Mouse (Mus musculus) E14TG2a.4 (cell line): Measurements from ENCODE around the gene Llcfc1.

Experiments used
- H3K27me3 ChIP-seq: 2 replicates; pipeline ENCODE4 v1.6.1; 2014; ENCODE audit warnings: low read length, control low read depth; ENCODE audit not compliant: insufficient read depth
- H3K36me3 ChIP-seq: 2 replicates; pipeline ENCODE4 v1.6.1; 2014; ENCODE audit warnings: low read length, control low read depth; ENCODE audit not compliant: insufficient read depth
- H3K4me1 ChIP-seq: replicated peaks from 2 replicates; pipeline ENCODE4 v1.6.1; 2014; ENCODE audit warnings: low read depth, low read length, control low read depth
- H3K4me3 ChIP-seq: replicated peaks from 2 replicates; pipeline ENCODE4 v1.5.1; 2014; ENCODE audit warnings: mild to moderate bottlenecking, low read length
- H3K9me3 ChIP-seq: 2 replicates; pipeline ENCODE4 v1.6.1; 2014; ENCODE audit warnings: low read length, control low read depth
- CTCF ChIP-seq: conservative IDR thresholded peaks from 2 replicates; pipeline ENCODE4 v1.5.1; 2014; ENCODE audit warnings: low read length
- NANOG ChIP-seq: IDR thresholded peaks from 2 replicates; pipeline ENCODE4 v1.6.1; 2014; ENCODE audit warnings: borderline replicate concordance, low read length, mixed read lengths
- POU5F1 ChIP-seq: IDR thresholded peaks from 2 replicates; pipeline ENCODE4 v1.6.1; 2014; ENCODE audit warnings: low read length, borderline replicate concordance

The Llcfc1 gene

DNA sequence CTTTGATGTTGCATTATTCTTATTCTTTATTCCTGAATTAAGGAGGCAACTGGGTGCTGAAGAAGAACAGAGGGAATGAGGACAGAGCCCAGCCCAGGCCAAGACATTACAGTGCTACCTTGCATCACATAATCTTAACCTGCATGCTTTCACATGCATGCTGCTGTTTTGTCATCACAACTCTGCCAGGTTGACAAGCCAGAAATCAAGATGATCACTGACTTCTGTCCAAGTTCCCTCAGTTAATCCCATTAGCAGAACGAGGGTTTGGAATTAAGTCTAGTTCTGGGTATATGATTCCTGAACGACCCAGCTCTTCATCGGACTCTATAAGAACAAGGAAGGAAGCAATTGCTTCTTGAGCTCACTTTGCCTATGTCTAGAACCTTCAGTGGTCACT, 38.0 kb upstream of the Llcfc1 start:
- Histone ChIP-seq H3K4me1 (no peaks in the 10 kb centered on the region), H3K36me3 (no peaks in the 10 kb centered on the region), H3K4me3 (no peak overlapping the region), H3K27me3 (no peaks in the 10 kb centered on the region), H3K9me3 (no peaks in the 10 kb centered on the region)
- TF ChIP-seq POU5F1 = no peak
- no peak for TF ChIP-seq NANOG
- TF ChIP-seq CTCF = no peak

DNA sequence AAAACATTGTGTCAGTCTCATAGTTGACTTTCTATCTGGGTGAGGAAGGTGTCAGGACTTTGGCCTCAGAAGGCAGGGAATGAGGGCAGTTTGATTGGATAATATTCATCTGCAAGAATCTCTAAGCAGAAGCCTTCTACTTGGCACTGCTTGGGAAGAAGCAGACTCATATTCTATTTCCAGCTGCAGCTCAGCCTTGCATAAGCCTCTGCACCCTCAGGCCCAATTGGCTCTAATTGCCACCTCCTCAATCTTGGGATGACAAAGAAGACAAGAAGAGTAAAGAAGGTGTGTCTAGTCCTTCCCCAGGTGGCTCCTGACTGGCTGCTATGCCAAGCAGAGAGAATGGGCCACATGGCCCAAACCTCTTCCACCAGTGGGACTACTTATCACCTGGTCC, 37.6 kb upstream of the Llcfc1 start:
- Histone ChIP-seq H3K27me3 (no peaks in the 10 kb centered on the region), H3K36me3 (no peaks in the 10 kb centered on the region), H3K4me3 (no peak overlapping the region), H3K9me3 (no peaks in the 10 kb centered on the region), H3K4me1 (no peaks in the 10 kb centered on the region)
- TF ChIP-seq POU5F1 (no peak), CTCF (no peak), NANOG (no peak)

DNA sequence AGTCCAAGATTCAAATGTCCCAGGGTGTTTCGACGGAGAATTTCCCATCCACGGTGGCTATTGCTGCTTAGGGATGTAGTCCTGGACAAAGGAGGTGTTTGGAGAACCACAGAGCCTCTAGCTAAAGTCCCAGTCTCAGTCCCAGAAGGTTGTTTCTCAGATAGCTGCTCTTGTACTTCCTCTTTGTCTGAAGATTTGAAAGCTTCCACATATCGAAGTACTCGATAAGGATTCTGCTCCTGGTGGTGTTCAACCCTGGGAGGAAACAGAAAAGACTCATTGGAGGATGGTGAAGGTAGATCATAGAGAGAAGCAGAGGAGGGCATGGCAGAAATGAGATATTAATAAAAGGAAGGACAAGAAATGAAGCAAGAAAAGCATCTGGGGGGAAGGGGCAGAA, 31.1 kb upstream of the Llcfc1 start:
- Histone ChIP-seq H3K4me1 (no peaks in the 10 kb centered on the region), H3K9me3 (no peaks in the 10 kb centered on the region), H3K4me3 (no peak overlapping the region), H3K27me3 (no peaks in the 10 kb centered on the region), H3K36me3 (no peaks in the 10 kb centered on the region)
- TF ChIP-seq NANOG (no peak), POU5F1 (no peak), CTCF (no peak)

DNA sequence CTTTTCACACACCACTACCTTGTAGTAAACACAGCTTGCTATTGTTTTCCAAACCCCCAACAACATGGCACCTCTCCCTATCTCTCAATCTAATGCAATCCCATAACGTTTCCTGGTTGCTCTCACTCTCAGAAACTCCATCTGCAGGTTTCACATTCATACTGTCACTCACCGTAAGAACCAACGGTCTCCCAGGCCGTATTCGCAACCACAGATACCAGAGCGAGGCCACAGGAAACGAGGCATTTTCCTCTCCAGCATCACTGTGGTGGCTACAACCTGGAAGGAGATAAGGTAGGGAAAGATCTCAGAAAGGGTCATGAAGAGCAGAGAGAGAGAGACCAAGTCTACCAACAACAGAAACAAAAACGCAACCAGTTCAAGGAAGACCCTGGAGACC, 29.6 kb upstream of the Llcfc1 start:
- no peaks in the 10 kb centered on the region for H3K36me3 ChIP-seq
- H3K4me1 ChIP-seq = no peaks in the 10 kb centered on the region
- H3K27me3 ChIP-seq = no peaks in the 10 kb centered on the region
- no peak for TF ChIP-seq NANOG
- no peak for TF ChIP-seq CTCF
- no peak for TF ChIP-seq POU5F1
- no peak overlapping the region for H3K4me3 ChIP-seq
- H3K9me3 ChIP-seq = no peaks in the 10 kb centered on the region

DNA sequence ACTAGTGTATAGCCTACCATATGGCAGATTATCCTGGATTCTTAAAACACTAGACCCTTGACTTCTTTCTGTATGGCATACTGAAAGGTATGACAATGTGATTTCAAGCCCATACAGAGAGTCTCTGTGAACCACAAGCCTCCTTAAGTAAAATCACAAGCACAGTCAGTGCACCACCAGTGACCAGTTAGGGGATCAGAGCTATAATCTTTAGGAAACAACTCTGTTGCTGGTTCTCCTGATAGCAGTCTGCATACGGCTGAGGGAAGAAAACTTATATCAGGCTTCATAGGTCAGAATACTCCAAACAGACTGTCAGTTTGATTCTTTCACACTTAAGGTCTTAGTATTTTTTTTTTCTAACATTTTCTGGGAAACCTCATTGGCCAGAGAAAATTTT, 25.7 kb upstream of the Llcfc1 start:
- no peaks in the 10 kb centered on the region for H3K9me3 ChIP-seq
- TF ChIP-seq NANOG = no peak
- no peak for TF ChIP-seq CTCF
- no peak for TF ChIP-seq POU5F1
- H3K27me3 ChIP-seq = no peaks in the 10 kb centered on the region
- H3K36me3 ChIP-seq = no peaks in the 10 kb centered on the region
- H3K4me1 ChIP-seq = no peaks in the 10 kb centered on the region
- H3K4me3 ChIP-seq = no peak overlapping the region

DNA sequence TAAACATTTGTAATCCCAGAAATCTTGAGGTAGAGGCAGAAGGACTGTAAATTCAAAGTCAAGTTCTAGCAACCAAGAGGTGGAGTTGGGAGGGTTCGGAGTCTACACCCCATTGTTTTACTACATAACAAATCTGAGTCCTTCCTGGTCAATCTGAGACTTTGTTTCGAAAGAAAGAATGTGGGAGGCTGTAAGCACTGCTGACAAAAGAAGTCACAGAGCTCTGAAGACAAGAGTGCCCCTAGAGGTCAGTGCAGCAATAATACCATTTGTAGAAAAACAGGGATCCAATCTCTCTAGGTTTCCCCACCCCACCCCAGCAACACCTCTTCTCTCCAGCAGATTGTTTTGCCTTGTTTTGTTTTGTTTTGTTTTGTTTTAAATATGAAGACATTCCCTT, 21.9 kb upstream of the Llcfc1 start:
- H3K36me3 ChIP-seq = no peaks in the 10 kb centered on the region
- H3K4me3 ChIP-seq = no peak overlapping the region

DNA sequence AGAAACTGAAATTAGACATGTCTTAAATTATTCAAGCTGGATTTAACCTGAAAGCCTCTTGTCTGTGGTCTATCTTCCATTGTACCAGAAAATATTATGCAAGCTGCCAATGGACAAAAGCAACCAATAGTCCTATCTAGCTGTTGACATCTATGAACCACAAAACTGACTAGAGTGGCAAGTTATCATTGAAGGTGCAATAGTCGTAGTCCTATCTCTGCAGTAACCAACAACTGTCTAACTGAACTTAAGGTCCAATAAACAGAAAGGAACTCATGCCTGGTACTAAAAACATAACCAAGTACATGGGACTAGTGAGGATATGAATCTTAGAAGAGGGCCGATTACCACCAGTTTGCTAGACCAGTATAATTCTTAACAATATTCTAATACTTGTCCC, 7.7 kb upstream of the Llcfc1 start:
- TF ChIP-seq CTCF (no peak), NANOG (no peak)
- Histone ChIP-seq H3K27me3 (0 out of 2 replicates have a peak, but pooled peaks cover 2% of the 10 kb centered on the region), H3K4me3 (no peak overlapping the region), H3K36me3 (no peaks in the 10 kb centered on the region), H3K9me3 (no peaks in the 10 kb centered on the region), H3K4me1 (peaks cover 10% of the 10 kb centered on the region)

More for the DNA sequence above, 21.9 kb upstream of the Llcfc1 start:
- Histone ChIP-seq H3K4me1 (no peaks in the 10 kb centered on the region), H3K27me3 (no peaks in the 10 kb centered on the region), H3K9me3 (no peaks in the 10 kb centered on the region)
- TF ChIP-seq CTCF (peak; percentile 60), NANOG (no peak)

DNA sequence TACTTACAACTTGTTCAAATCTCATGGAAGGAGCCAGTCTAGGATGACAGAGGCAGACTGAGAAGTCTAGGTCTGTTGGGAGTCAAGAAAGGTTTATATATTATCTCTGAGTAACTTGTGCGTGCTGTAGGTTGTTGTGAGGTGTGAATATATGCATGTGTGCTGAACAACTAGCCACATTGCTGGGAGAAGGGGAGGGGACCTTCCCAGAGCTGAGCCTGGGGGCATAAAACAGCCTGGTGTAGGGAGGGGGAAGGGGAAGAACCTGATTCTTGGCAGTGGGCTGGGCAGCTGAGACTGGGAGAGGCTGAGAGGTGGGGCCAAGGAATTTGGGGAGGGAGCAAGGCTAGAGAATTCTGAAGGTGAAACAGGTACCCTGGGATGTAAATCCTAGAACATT, 3.6 kb upstream of the Llcfc1 start, which contains the start of gene Trpv5:
Trpv5 (minus strand) TSS at position 101 of the 400 bp plus-strand sequence.
- Histone ChIP-seq H3K36me3 (no peaks in the 10 kb centered on the region), H3K9me3 (no peaks in the 10 kb centered on the region), H3K4me1 (peaks cover 12% of the 10 kb centered on the region), H3K4me3 (no peak within 1 kb of the TSS), H3K27me3 (0 out of 2 replicates have a peak, but pooled peaks cover 2% of the 10 kb centered on the region)
- no peak for TF ChIP-seq CTCF
- TF ChIP-seq POU5F1 = no peak
- no peak for TF ChIP-seq NANOG

DNA sequence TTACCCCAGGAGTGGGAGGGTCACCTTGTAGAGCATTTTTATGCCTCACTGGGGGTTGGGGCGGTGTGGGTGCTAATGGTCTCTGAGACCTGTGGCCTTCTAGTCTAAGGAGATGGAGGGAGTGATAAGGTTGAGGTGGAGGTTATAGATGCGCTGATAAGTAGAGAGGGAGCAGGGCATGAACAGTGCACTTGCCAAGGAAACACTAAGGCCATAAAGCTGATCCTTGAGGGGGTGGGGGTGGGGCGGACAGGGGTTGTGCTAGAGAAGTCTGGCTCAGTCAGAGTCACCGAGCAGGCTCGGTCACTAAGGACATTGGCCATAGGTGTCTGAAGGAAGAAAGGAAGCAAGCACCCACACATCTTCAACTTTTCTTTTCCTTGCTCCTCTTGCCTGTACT, 2.6 kb upstream of the Llcfc1 start:
- Histone ChIP-seq H3K27me3 (no peaks in the 10 kb centered on the region), H3K9me3 (no peaks in the 10 kb centered on the region), H3K4me1 (peaks cover 12% of the 10 kb centered on the region), H3K36me3 (no peaks in the 10 kb centered on the region), H3K4me3 (no peak overlapping the region)
- TF ChIP-seq CTCF (no peak), NANOG (no peak), POU5F1 (no peak)

DNA sequence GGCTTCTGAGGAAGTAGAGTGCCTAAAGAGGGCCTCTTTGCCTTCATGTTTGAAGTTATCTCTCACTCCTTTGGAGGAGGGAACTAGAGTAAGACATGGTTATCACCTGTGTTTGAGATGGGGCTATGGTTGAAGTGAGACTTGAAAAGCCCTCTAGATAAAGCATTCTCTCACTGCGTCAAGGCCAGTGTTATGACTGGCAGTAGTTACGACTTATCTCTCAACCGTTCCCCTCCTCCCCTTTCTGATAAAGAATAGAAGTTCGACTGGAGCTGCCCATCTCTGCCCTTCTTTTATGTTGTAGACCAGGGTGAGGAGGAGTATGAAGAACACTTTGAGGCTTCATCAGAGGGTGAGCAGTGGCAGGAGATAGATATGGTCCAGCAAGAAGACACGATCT, 680 bp downstream of the Llcfc1 start:
- no peak for TF ChIP-seq POU5F1
- no peak for TF ChIP-seq NANOG
- no peak for TF ChIP-seq CTCF

More for the DNA sequence above, 680 bp downstream of the Llcfc1 start:
- Histone ChIP-seq H3K9me3 (no peaks in the 10 kb centered on the region), H3K4me1 (peaks cover 12% of the 10 kb centered on the region), H3K36me3 (no peaks in the 10 kb centered on the region), H3K27me3 (no peaks in the 10 kb centered on the region), H3K4me3 (no peak overlapping the region)
